Mouse (Mus musculus): Measurements from ENCODE around the gene Tctex1d4. TPM values are rescaled to one million over a fixed set of nuclear protein-coding genes. Genes with fewer than 3 reads are reported as not detected.
A peak's percentile ranks its signal among the peaks of the same experiment; 100 is the strongest.

The Tctex1d4 gene
- polyA plus RNA-seq, 1 experiment: 0.28 TPM

DNA sequence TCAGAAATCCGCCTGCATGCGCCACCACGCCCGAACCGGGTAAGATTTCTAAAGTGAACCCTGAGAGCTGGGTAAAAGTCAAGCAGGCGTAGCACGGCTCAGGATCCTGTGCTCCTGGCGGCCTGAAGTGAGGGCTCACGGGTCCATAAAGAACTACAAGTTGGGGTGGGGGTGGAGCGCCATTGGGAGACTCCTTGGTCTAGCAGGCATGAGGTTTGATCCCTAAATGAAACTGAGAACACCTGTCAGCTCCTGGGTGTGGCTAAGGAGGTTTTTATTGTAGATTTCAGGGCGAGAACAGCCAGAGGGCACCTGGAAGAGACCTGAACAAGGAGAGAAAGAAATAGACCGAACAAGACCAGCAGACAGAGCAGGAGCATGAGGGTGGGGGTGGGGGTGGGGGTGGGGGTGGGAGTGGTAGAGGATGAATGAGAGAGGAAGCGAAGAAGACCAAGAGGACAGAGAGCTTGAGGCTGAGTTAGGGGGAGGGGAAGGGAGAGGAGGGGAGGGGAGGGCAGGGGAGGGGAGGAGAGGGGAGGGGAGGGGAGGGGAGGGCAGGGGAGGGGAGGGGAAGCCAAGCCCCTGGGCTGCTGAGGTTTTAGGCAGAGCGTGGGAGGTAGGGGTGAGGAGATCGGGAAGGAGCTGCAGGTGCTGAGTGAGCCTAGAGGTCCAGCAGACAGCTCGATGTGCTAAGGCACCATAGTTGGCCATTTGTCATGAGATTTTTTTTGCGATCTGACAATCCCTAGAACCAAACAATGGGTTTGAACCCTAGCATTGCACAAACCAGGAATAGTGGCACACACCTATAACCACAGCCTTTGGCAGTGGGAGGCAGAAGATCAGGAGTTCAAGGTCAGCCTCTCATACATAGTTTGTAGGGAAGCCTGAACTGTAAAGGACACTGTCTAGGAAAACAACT is 12.0 kb downstream of the Tctex1d4 start:
- no peak overlapping the region for H3K4me3 ChIP-seq (ENCODE audit: control insufficient read depth, low read depth, low read length)
- H3K27ac ChIP-seq (ENCODE audit: control insufficient read depth, insufficient read depth, low read depth, low read length): no peak overlapping the region

GRCm38 (mm10) chr4:117139217-117139612 is 12.6 kb downstream of the Tctex1d4 start:
- H3K4me1 ChIP-seq (ENCODE audit: control insufficient read depth, insufficient read depth, low read length): peaks cover 5% of the 10 kb centered on the region
- TF ChIP-seq CTCF (IDR thresholded peaks at IDR 0.05; ENCODE audit: control insufficient read depth, insufficient read depth, insufficient replicate concordance, low read depth, low read length) (peak; percentile 38; the same call in 1 of the 2 replicates), POLR2A (IDR thresholded peaks at IDR 0.05; ENCODE audit: control insufficient read depth, low read depth, low read length) (no peak)
- H3K36me3 ChIP-seq (ENCODE audit: control insufficient read depth, insufficient read depth, low read length): no peaks in the 10 kb centered on the region
- no peak overlapping the region for H3K27ac ChIP-seq (ENCODE audit: control insufficient read depth, insufficient read depth, low read depth, low read length)
- no peak overlapping the region for H3K4me3 ChIP-seq (ENCODE audit: control insufficient read depth, low read depth, low read length)
- H3K27me3 ChIP-seq (ENCODE audit: control insufficient read depth, insufficient read depth, low read length): no peaks in the 10 kb centered on the region

More for the DNA sequence above, 12.0 kb downstream of the Tctex1d4 start:
- no peaks in the 10 kb centered on the region for H3K36me3 ChIP-seq (ENCODE audit: control insufficient read depth, insufficient read depth, low read length)
- peaks cover 8% of the 10 kb centered on the region for H3K4me1 ChIP-seq (ENCODE audit: control insufficient read depth, insufficient read depth, low read length)
- TF ChIP-seq POLR2A (IDR thresholded peaks at IDR 0.05; ENCODE audit: control insufficient read depth, low read depth, low read length) (no peak), CTCF (IDR thresholded peaks at IDR 0.05; ENCODE audit: control insufficient read depth, insufficient read depth, insufficient replicate concordance, low read depth, low read length) (no peak)
- no peaks in the 10 kb centered on the region for H3K27me3 ChIP-seq (ENCODE audit: control insufficient read depth, insufficient read depth, low read length)

GRCm38 (mm10) chr4:117140613-117141012 is 14.0 kb downstream of the Tctex1d4 start:
- no peak overlapping the region for H3K4me3 ChIP-seq (ENCODE audit: control insufficient read depth, low read depth, low read length)
- no peak for TF ChIP-seq POLR2A (IDR thresholded peaks at IDR 0.05; ENCODE audit: control insufficient read depth, low read depth, low read length)
- TF ChIP-seq CTCF (IDR thresholded peaks at IDR 0.05; ENCODE audit: control insufficient read depth, insufficient read depth, insufficient replicate concordance, low read depth, low read length): no peak
- no peaks in the 10 kb centered on the region for H3K36me3 ChIP-seq (ENCODE audit: control insufficient read depth, insufficient read depth, low read length)
- no peaks in the 10 kb centered on the region for H3K27me3 ChIP-seq (ENCODE audit: control insufficient read depth, insufficient read depth, low read length)
- H3K27ac ChIP-seq (ENCODE audit: control insufficient read depth, insufficient read depth, low read depth, low read length): no peak overlapping the region
- H3K4me1 ChIP-seq (ENCODE audit: control insufficient read depth, insufficient read depth, low read length): peaks cover 5% of the 10 kb centered on the region

DNA sequence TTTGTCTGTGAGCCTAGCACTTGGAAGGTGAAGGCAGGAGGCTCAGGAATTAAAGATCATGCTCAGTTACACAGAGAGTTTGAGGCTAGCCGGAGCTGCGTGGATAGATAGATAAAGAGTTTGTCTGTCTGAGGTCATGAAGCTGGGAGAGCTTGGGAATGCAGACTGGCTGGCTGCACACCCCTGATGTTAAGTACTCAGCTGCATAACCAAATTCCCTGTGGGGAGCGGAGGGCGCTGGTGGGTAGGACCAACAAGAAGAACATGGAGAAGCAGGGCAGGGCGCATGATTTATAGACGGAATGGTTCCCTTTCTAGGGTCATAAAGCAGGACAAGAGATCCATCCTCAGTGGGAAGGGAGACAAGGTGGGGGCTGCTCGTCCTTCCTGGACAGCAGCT is 16.4 kb downstream of the Tctex1d4 start:
- H3K36me3 ChIP-seq (ENCODE audit: control insufficient read depth, insufficient read depth, low read length): no peaks in the 10 kb centered on the region
- no peak for TF ChIP-seq POLR2A (IDR thresholded peaks at IDR 0.05; ENCODE audit: control insufficient read depth, low read depth, low read length)
- TF ChIP-seq CTCF (IDR thresholded peaks at IDR 0.05; ENCODE audit: control insufficient read depth, insufficient read depth, insufficient replicate concordance, low read depth, low read length): no peak
- no peak overlapping the region for H3K27ac ChIP-seq (ENCODE audit: control insufficient read depth, insufficient read depth, low read depth, low read length)
- H3K27me3 ChIP-seq (ENCODE audit: control insufficient read depth, insufficient read depth, low read length): no peaks in the 10 kb centered on the region
- H3K4me3 ChIP-seq (ENCODE audit: control insufficient read depth, low read depth, low read length): no peak overlapping the region
- peaks cover 10% of the 10 kb centered on the region for H3K4me1 ChIP-seq (ENCODE audit: control insufficient read depth, insufficient read depth, low read length)

DNA sequence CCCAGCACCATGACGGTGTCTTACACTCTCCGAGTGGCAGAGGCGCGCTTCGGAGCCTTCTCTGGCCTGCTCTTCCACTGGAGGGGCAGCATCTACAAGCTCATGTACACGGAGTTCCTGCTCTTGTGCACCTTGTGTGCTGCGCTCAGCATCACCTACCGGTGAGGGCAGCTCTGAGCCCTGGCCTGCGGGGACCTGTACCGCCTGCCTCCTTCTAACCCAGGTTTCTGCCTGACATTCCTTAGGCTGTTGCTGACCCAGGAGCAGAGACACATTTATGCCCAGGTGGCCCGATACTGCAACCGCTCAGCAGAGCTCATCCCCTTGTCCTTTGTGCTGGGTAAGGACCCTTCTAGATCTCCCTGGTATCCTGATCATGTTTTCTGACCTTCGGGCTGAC is 18.7 kb downstream of the Tctex1d4 start:
- Histone ChIP-seq H3K4me1 (ENCODE audit: control insufficient read depth, insufficient read depth, low read length) (peaks cover 12% of the 10 kb centered on the region), H3K27ac (ENCODE audit: control insufficient read depth, insufficient read depth, low read depth, low read length) (no peak overlapping the region), H3K27me3 (ENCODE audit: control insufficient read depth, insufficient read depth, low read length) (no peaks in the 10 kb centered on the region), H3K4me3 (ENCODE audit: control insufficient read depth, low read depth, low read length) (no peak overlapping the region), H3K36me3 (ENCODE audit: control insufficient read depth, insufficient read depth, low read length) (no peaks in the 10 kb centered on the region)
- TF ChIP-seq CTCF (IDR thresholded peaks at IDR 0.05; ENCODE audit: control insufficient read depth, insufficient read depth, insufficient replicate concordance, low read depth, low read length) (no peak), POLR2A (IDR thresholded peaks at IDR 0.05; ENCODE audit: control insufficient read depth, low read depth, low read length) (no peak)

DNA sequence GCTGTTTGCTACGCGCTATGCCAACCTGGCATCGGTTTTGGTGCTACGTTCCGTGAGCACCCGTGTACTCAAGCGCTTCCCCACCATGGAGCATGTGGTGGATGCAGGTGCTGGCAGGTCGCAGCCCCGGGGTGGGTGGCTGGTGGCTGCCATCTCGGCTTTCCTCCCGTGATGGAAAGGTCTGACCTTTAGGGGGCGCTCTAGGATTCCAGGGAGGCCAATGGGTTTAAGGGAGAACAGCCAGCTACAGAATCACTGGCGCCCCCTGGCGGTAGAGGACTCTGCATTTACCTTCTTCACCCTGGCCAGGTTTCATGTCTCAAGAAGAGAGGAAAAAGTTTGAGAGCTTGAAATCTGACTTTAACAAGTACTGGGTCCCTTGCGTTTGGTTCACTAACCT is 19.6 kb downstream of the Tctex1d4 start:
- H3K27ac ChIP-seq (ENCODE audit: control insufficient read depth, insufficient read depth, low read depth, low read length): no peak overlapping the region
- no peaks in the 10 kb centered on the region for H3K36me3 ChIP-seq (ENCODE audit: control insufficient read depth, insufficient read depth, low read length)
- TF ChIP-seq CTCF (IDR thresholded peaks at IDR 0.05; ENCODE audit: control insufficient read depth, insufficient read depth, insufficient replicate concordance, low read depth, low read length) (peak; percentile 89), POLR2A (IDR thresholded peaks at IDR 0.05; ENCODE audit: control insufficient read depth, low read depth, low read length) (no peak)
- H3K4me1 ChIP-seq (ENCODE audit: control insufficient read depth, insufficient read depth, low read length): peaks cover 12% of the 10 kb centered on the region
- H3K27me3 ChIP-seq (ENCODE audit: control insufficient read depth, insufficient read depth, low read length): no peaks in the 10 kb centered on the region
- H3K4me3 ChIP-seq (ENCODE audit: control insufficient read depth, low read depth, low read length): peak overlapping the region; percentile 73

GRCm38 (mm10) chr4:117148047-117148713 is 21.6 kb downstream of the Tctex1d4 start:
- no peak overlapping the region for H3K27ac ChIP-seq (ENCODE audit: control insufficient read depth, insufficient read depth, low read depth, low read length)
- H3K27me3 ChIP-seq (ENCODE audit: control insufficient read depth, insufficient read depth, low read length): no peaks in the 10 kb centered on the region
- peaks cover 12% of the 10 kb centered on the region for H3K4me1 ChIP-seq (ENCODE audit: control insufficient read depth, insufficient read depth, low read length)
- no peaks in the 10 kb centered on the region; the same call in 1 of the 2 replicates for H3K36me3 ChIP-seq (ENCODE audit: control insufficient read depth, insufficient read depth, low read length)
- H3K4me3 ChIP-seq (ENCODE audit: control insufficient read depth, low read depth, low read length): no peak overlapping the region
- no peak for TF ChIP-seq CTCF (IDR thresholded peaks at IDR 0.05; ENCODE audit: control insufficient read depth, insufficient read depth, insufficient replicate concordance, low read depth, low read length)
- no peak for TF ChIP-seq POLR2A (IDR thresholded peaks at IDR 0.05; ENCODE audit: control insufficient read depth, low read depth, low read length)
